Mouse (Mus musculus) MEL (cell line): ENCODE results near the gene Wdr70. TPM values are rescaled to one million over a fixed set of nuclear protein-coding genes. Genes with fewer than 3 reads are reported as not detected.

ENCODE experiments used
- DNase-seq: peaks from one replicate; pipeline ENCODE4 v3.0.0; 2011; ENCODE audit warnings: low read depth, low spot score
- H3K27ac ChIP-seq: 2 replicates; pipeline ENCODE4 v1.5.1; 2012; ENCODE audit warnings: low read depth, mild to moderate bottlenecking, control low read depth, low read length, moderate library complexity; ENCODE audit not compliant: control insufficient read depth
- H3K27me3 ChIP-seq, 2 experiments: fragments of 150-350 bp in 1 of 2; sonication (generic) in 1 of 2; 2 replicates each; pipeline ENCODE4 v1.6.1; 2012; ENCODE audit warnings: low read length in 2 of 2, mild to moderate bottlenecking in 2 of 2, improper control_type of control experiment in 1 of 2, moderate library complexity in 1 of 2; ENCODE audit not compliant: insufficient read depth in 2 of 2, control insufficient read depth in 1 of 2
- H3K36me3 ChIP-seq, 2 experiments: 2 replicates each; pipeline ENCODE4 v1.6.1; 2012 to 2014; ENCODE audit warnings: low read length in 2 of 2, improper control_type of control experiment in 1 of 2, inconsistent platforms in 1 of 2, mild to moderate bottlenecking in 1 of 2; ENCODE audit not compliant: insufficient read depth in 2 of 2, control insufficient read depth in 1 of 2
- H3K4me1 ChIP-seq, 2 experiments: fragments of 150-350 bp in 1 of 2; sonication (generic) in 1 of 2; 2 replicates each; pipeline ENCODE4 v1.6.1; 2012; ENCODE audit warnings: low read length in 2 of 2, improper control_type of control experiment in 1 of 2, mild to moderate bottlenecking in 1 of 2; ENCODE audit not compliant: insufficient read depth in 2 of 2, control insufficient read depth in 1 of 2
- H3K4me3 ChIP-seq, 2 experiments: fragments of 150-350 bp in 1 of 2; sonication (generic) in 1 of 2; 2 replicates each; pipeline ENCODE4 v1.5.1; 2012; ENCODE audit warnings: low read depth in 2 of 2, low read length in 2 of 2, mild to moderate bottlenecking in 2 of 2, moderate library complexity in 2 of 2, control low read depth in 1 of 2, improper control_type of control experiment in 1 of 2; ENCODE audit not compliant: control insufficient read depth in 1 of 2, insufficient read depth in 1 of 2
- H3K79me2 ChIP-seq: 2 replicates; pipeline ENCODE4 v1.6.1; 2012; ENCODE audit warnings: mild to moderate bottlenecking, low read length, moderate library complexity; ENCODE audit not compliant: control insufficient read depth, poor library complexity, insufficient read depth
- H3K9ac ChIP-seq: 2 replicates; pipeline ENCODE4 v1.6.1; 2012; ENCODE audit warnings: low read depth, mild to moderate bottlenecking, control low read depth, low read length, moderate library complexity; ENCODE audit not compliant: control insufficient read depth, poor library complexity, severe bottlenecking
- H3K9me3 ChIP-seq: fragments of 150-350 bp; sonication (generic); replicated peaks from 2 replicates; pipeline ENCODE4 v1.6.1; 2012; ENCODE audit warnings: mild to moderate bottlenecking, low read length, improper control_type of control experiment, moderate library complexity; ENCODE audit not compliant: insufficient read depth
- CHD2 ChIP-seq: IDR thresholded peaks from 2 replicates; pipeline ENCODE4 v1.6.1; 2011; ENCODE audit warnings: low read length, improper control_type of control experiment
- CTCF ChIP-seq, 3 experiments: IDR thresholded peaks in 2 of 3; conservative IDR thresholded peaks in 1 of 3; 2 replicates each; pipeline ENCODE4 v1.5.1; 2011 to 2012; ENCODE audit warnings: low read length in 3 of 3, low read depth in 2 of 3, mild to moderate bottlenecking in 2 of 3, improper control_type of control experiment in 1 of 3, inconsistent platforms in 1 of 3, mixed read lengths in 1 of 3, moderate library complexity in 1 of 3; ENCODE audit not compliant: control insufficient read depth in 1 of 3, insufficient read depth in 1 of 3, poor library complexity in 1 of 3, severe bottlenecking in 1 of 3
- MAFK ChIP-seq: IDR thresholded peaks from 2 replicates; pipeline ENCODE4 v1.6.1; 2011; ENCODE audit warnings: low read depth, mild to moderate bottlenecking, low read length, improper control_type of control experiment, borderline replicate concordance
- MEF2A ChIP-seq: IDR thresholded peaks from 2 replicates; pipeline ENCODE4 v1.6.1; 2014; ENCODE audit warnings: low read depth, mild to moderate bottlenecking, inconsistent platforms, low read length, improper control_type of control experiment; ENCODE audit not compliant: poor library complexity, insufficient replicate concordance, severe bottlenecking; ENCODE audit errors: extremely low read depth
- MYB ChIP-seq: IDR thresholded peaks from 2 replicates; pipeline ENCODE4 v1.6.1; 2011; ENCODE audit warnings: mild to moderate bottlenecking, low read depth, low read length, improper control_type of control experiment
- NRF1 ChIP-seq: IDR thresholded peaks from 2 replicates; pipeline ENCODE4 v1.6.1; 2014; ENCODE audit warnings: low read depth, mild to moderate bottlenecking, inconsistent platforms, low read length, improper control_type of control experiment, moderate library complexity; ENCODE audit not compliant: poor library complexity, insufficient read depth, severe bottlenecking
- POLR2AphosphoS2 ChIP-seq: IDR thresholded peaks from 2 replicates; pipeline ENCODE4 v1.6.1; 2011; ENCODE audit warnings: low read length, improper control_type of control experiment
- RCOR1 ChIP-seq: IDR thresholded peaks from 2 replicates; pipeline ENCODE4 v1.6.1; 2012; ENCODE audit warnings: low read depth, mild to moderate bottlenecking, inconsistent platforms, low read length, improper control_type of control experiment
- SIN3A ChIP-seq: IDR thresholded peaks from 2 replicates; pipeline ENCODE4 v1.6.1; 2012; ENCODE audit warnings: low read length, improper control_type of control experiment, inconsistent platforms
- SMC3 ChIP-seq: IDR thresholded peaks from 2 replicates; pipeline ENCODE4 v1.6.1; 2011; ENCODE audit warnings: low read depth, low read length, improper control_type of control experiment
- TBP ChIP-seq: IDR thresholded peaks from 2 replicates; pipeline ENCODE4 v1.8.0; 2011; ENCODE audit warnings: low read depth, low read length, improper control_type of control experiment
- UBTF ChIP-seq: IDR thresholded peaks from 2 replicates; pipeline ENCODE4 v1.6.1; 2012; ENCODE audit warnings: low read depth, mild to moderate bottlenecking, inconsistent platforms, low read length, improper control_type of control experiment, moderate library complexity, borderline replicate concordance; ENCODE audit not compliant: insufficient read depth
- USF1 ChIP-seq: IDR thresholded peaks from 2 replicates; pipeline ENCODE4 v1.6.1; 2014; ENCODE audit warnings: low read depth, mild to moderate bottlenecking, inconsistent platforms, low read length, improper control_type of control experiment, moderate library complexity
- ZMIZ1 ChIP-seq: IDR thresholded peaks from 2 replicates; pipeline ENCODE4 v1.6.1; 2012; ENCODE audit warnings: low read depth, mild to moderate bottlenecking, inconsistent platforms, low read length, improper control_type of control experiment, moderate library complexity
- ZNF384 ChIP-seq: IDR thresholded peaks from 2 replicates; pipeline ENCODE4 v1.6.1; 2012; ENCODE audit warnings: low read depth, mild to moderate bottlenecking, inconsistent platforms, low read length, improper control_type of control experiment
- polyA plus RNA-seq, 2 experiments: library from polyadenylated mRNA; stranded (reverse) in 1 of 2; unstranded in 1 of 2; fragments of >175 nt in 1 of 2; fragments of >200 nt in 1 of 2; gene quantifications; 2 replicates each; pipeline versions ENCODE4 v1.2.1 to v1.2.4; 2012; ENCODE audit warnings: low replicate concordance in 2 of 2, low read depth in 1 of 2; ENCODE audit not compliant: insufficient read length in 2 of 2, insufficient read depth in 1 of 2, missing spikeins in 1 of 2
- total RNA-seq: library from RNA; depleted of rRNA; stranded (reverse); fragments of 300-350 nt; gene quantifications from 2 replicates; pipeline ENCODE4 v1.2.3, GENCODE M21; 2012

The Wdr70 gene
- total and polyA plus RNA-seq, 3 experiments: 40.7 to 48.8 TPM; not detected in 1

DNA sequence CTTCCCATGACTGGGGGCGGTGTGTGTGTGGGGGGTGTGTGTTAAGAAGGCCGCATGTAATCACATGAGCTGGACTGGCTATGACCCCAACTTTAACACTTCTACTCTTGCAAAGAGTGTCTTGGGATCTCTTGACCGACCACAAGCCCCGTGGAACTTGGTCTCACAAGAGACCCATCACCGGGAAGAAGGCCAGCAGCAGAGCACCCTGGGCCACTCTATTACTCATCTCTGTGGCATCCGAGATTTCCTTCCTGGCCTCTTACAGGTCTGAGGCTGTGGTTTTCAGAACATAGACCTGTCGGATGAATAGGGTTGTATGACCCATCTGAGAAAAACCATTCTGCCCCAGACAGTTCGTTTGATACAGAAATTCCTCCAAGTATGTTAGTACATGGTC, 212.4 kb downstream of the Wdr70 start:
- Histone ChIP-seq H3K9ac (no peak overlapping the region), H3K36me3 (no peaks in the 10 kb centered on the region; a peak in 1 of 4 replicates), H3K4me1 (no peaks in the 10 kb centered on the region), H3K27me3 (no peaks in the 10 kb centered on the region), H3K9me3 (no peaks in the 10 kb centered on the region), H3K4me3 (no peak overlapping the region), H3K79me2 (no peaks in the 10 kb centered on the region), H3K27ac (no peak overlapping the region)
- DNase-seq: no peak
- TF ChIP-seq CHD2: no peak
- TF ChIP-seq USF1: no peak
- TF ChIP-seq MYB: no peak
- TF ChIP-seq SMC3: no peak
- no peak for TF ChIP-seq SIN3A
- no peak for TF ChIP-seq CTCF (IDR thresholded peaks at IDR 0.05 in 2 of 3, conservative IDR thresholded peaks at IDR 0.05 in 1 of 3; ENCODE audit: control insufficient read depth in 1 of 3, insufficient read depth in 1 of 3, low read depth in 2 of 3, low read length in 3 of 3, poor library complexity in 1 of 3, severe bottlenecking in 1 of 3)
- TF ChIP-seq ZNF384: no peak
- no peak for TF ChIP-seq RCOR1
- no peak for TF ChIP-seq TBP
- TF ChIP-seq ZMIZ1: no peak
- TF ChIP-seq POLR2AphosphoS2: no peak

DNA sequence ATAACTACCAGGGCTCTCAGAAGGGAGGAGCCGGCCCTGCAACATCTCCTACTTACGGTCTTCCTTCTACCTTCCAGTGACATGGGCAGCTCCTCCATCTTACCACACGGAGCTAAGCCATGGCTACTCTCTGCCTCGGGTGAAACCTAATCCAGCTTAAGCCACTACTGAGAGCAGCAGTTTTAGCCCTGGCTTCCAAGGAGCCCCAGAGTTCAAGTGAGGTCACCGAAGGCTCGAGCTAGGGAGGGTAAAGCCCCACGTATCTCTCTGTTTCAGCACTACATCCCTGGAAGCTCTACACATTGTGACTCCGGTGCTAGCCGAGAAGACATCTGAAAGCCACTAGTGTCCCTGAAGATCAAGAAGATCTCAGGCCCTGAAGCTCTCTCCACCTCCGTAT, 213.9 kb downstream of the Wdr70 start:
- no peak for TF ChIP-seq NRF1
- no peak for TF ChIP-seq MEF2A
- no peak for TF ChIP-seq UBTF
- TF ChIP-seq USF1: no peak
- no peak for DNase-seq
- Histone ChIP-seq H3K4me1 (no peaks in the 10 kb centered on the region), H3K27ac (no peak overlapping the region), H3K79me2 (no peaks in the 10 kb centered on the region), H3K36me3 (no peaks in the 10 kb centered on the region; a peak in 1 of 4 replicates), H3K27me3 (no peaks in the 10 kb centered on the region), H3K9ac (no peak overlapping the region), H3K9me3 (no peaks in the 10 kb centered on the region), H3K4me3 (no peak overlapping the region)

DNA sequence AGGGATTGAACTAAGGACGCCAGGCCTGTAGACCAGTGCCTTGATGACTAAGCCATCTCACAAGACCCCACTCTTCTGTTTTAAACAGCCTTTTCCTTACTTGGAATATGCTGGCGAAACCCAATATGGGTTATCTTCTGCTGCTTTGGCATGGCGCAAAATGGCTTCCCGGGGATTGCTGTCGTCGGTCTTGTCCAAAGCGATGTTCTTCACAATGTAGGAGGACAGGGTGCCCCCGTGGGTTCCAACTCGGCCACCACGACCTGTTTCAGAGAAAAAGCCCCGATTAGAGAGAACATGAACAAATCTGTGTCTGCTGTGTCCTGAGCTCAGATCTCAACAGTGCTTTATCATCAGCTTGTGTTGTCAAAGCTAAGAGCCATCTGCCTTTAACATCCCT, 214.8 kb downstream of the Wdr70 start:
- H3K9me3 ChIP-seq: no peaks in the 10 kb centered on the region
- no peak overlapping the region for H3K4me3 ChIP-seq
- H3K79me2 ChIP-seq: no peaks in the 10 kb centered on the region
- H3K27ac ChIP-seq: no peak overlapping the region
- no peak for TF ChIP-seq MAFK
- no peak for TF ChIP-seq RCOR1
- no peaks in the 10 kb centered on the region for H3K27me3 ChIP-seq
- no peak overlapping the region for H3K9ac ChIP-seq
- no peaks in the 10 kb centered on the region; a peak in 1 of 4 replicates for H3K36me3 ChIP-seq
- no peak for DNase-seq
- H3K4me1 ChIP-seq: no peaks in the 10 kb centered on the region
